Mouse (Mus musculus) CH12.LX (cell line): Measurements from ENCODE around the gene Slc16a4. TPM values are rescaled to one million over a fixed set of nuclear protein-coding genes. Genes with fewer than 3 reads are reported as not detected.

Source experiments
- DNase-seq: peaks from one replicate; pipeline ENCODE4 v3.0.0-alpha.2; 2013; ENCODE audit errors: extremely low read depth
- H3K27ac ChIP-seq: 2 replicates; pipeline ENCODE4 v1.5.1; 2012; ENCODE audit warnings: low read depth, mild to moderate bottlenecking, control low read depth, moderate library complexity; ENCODE audit not compliant: insufficient read depth
- H3K27me3 ChIP-seq: replicated peaks from 2 replicates; pipeline ENCODE3; 2012; ENCODE audit warnings: inconsistent platforms
- H3K36me3 ChIP-seq, 2 experiments: replicated peaks in 1 of 2; 2 replicates each; pipeline versions ENCODE3 to v1.6.1; 2012; ENCODE audit warnings: inconsistent platforms in 1 of 2, low read length in 1 of 2, mild to moderate bottlenecking in 1 of 2, mixed read lengths in 1 of 2, moderate library complexity in 1 of 2; ENCODE audit not compliant: control insufficient read depth in 1 of 2, insufficient read depth in 1 of 2
- H3K4me1 ChIP-seq, 2 experiments: 2 replicates each; pipeline ENCODE4 v1.6.1; 2012; ENCODE audit warnings: inconsistent platforms in 1 of 2, moderate library complexity in 1 of 2; ENCODE audit not compliant: insufficient read depth in 2 of 2, control insufficient read depth in 1 of 2
- H3K4me2 ChIP-seq: 2 replicates; pipeline ENCODE4 v1.6.1; 2012; ENCODE audit warnings: low read depth, mild to moderate bottlenecking, control low read depth; ENCODE audit not compliant: poor library complexity, insufficient read depth, severe bottlenecking
- H3K4me3 ChIP-seq, 3 experiments: fragments of 150-350 bp in 1 of 3; sonication (generic) in 1 of 3; replicated peaks in 1 of 3; 2 replicates each; pipeline versions ENCODE3 to v1.5.1; 2011 to 2012; ENCODE audit warnings: low read depth in 2 of 3, low read length in 2 of 3, mild to moderate bottlenecking in 2 of 3, moderate library complexity in 2 of 3, control low read depth in 1 of 3, improper control_type of control experiment in 1 of 3, inconsistent platforms in 1 of 3, mixed read lengths in 1 of 3; ENCODE audit not compliant: poor library complexity in 1 of 3
- H3K79me2 ChIP-seq: replicated peaks from 2 replicates; pipeline ENCODE4 v1.6.1; 2012; ENCODE audit warnings: mild to moderate bottlenecking, moderate library complexity; ENCODE audit not compliant: control insufficient read depth, poor library complexity, insufficient read depth, severe bottlenecking; ENCODE audit errors: extremely low read depth
- H3K9ac ChIP-seq: 2 replicates; pipeline ENCODE4 v1.6.1; 2012; ENCODE audit warnings: low read depth, mild to moderate bottlenecking, control low read depth, moderate library complexity; ENCODE audit not compliant: insufficient read depth
- H3K9me3 ChIP-seq: replicated peaks from 2 replicates; pipeline ENCODE3; 2012; ENCODE audit warnings: low read length, inconsistent platforms, mixed read lengths
- BHLHE40 ChIP-seq: IDR thresholded peaks from 2 replicates; pipeline ENCODE4 v1.6.1; 2011; ENCODE audit warnings: mild to moderate bottlenecking, low read depth, low read length, improper control_type of control experiment
- CHD1 ChIP-seq: IDR thresholded peaks from 2 replicates; pipeline ENCODE4 v1.6.1; 2012; ENCODE audit warnings: low read depth, low read length, improper control_type of control experiment, inconsistent platforms
- CHD2 ChIP-seq: IDR thresholded peaks from 2 replicates; pipeline ENCODE4 v1.6.1; 2011; ENCODE audit warnings: low read length, improper control_type of control experiment
- CTCF ChIP-seq, 2 experiments: IDR thresholded peaks in 1 of 2; conservative IDR thresholded peaks in 1 of 2; 2 replicates each; pipeline ENCODE4 v1.5.1; 2011 to 2012; ENCODE audit warnings: low read depth in 2 of 2, low read length in 2 of 2, improper control_type of control experiment in 1 of 2, inconsistent platforms in 1 of 2, mild to moderate bottlenecking in 1 of 2, moderate library complexity in 1 of 2
- E2F4 ChIP-seq: IDR thresholded peaks from 2 replicates; pipeline ENCODE4 v1.6.1; 2011; ENCODE audit warnings: low read depth, low read length, improper control_type of control experiment; ENCODE audit not compliant: insufficient replicate concordance
- EP300 ChIP-seq: IDR thresholded peaks from 2 replicates; pipeline ENCODE4 v1.6.1; 2011; ENCODE audit warnings: low read length, improper control_type of control experiment
- ETS1 ChIP-seq: conservative IDR thresholded peaks from 2 replicates; pipeline ENCODE4 v1.6.1; 2012; ENCODE audit warnings: low read depth, mild to moderate bottlenecking, inconsistent platforms, low read length, improper control_type of control experiment, moderate library complexity
- GABPA ChIP-seq: IDR thresholded peaks from 2 replicates; pipeline ENCODE4 v1.6.1; 2012; ENCODE audit warnings: low read depth, low read length, improper control_type of control experiment, inconsistent platforms; ENCODE audit not compliant: insufficient replicate concordance
- HCFC1 ChIP-seq: IDR thresholded peaks from 2 replicates; pipeline ENCODE4 v1.6.1; 2012; ENCODE audit warnings: low read depth, mild to moderate bottlenecking, inconsistent platforms, low read length, improper control_type of control experiment
- IRF4 ChIP-seq: IDR thresholded peaks from 2 replicates; pipeline ENCODE4 v1.6.1; 2014; ENCODE audit warnings: low read depth, mild to moderate bottlenecking, inconsistent platforms, low read length, improper control_type of control experiment
- JUN ChIP-seq: IDR thresholded peaks from 2 replicates; pipeline ENCODE4 v1.6.1; 2011; ENCODE audit warnings: low read depth, mild to moderate bottlenecking, low read length, improper control_type of control experiment, moderate library complexity; ENCODE audit not compliant: insufficient read depth
- JUND ChIP-seq: conservative IDR thresholded peaks from 2 replicates; pipeline ENCODE4 v1.6.1; 2011; ENCODE audit warnings: low read depth, low read length, improper control_type of control experiment
- KAT2A ChIP-seq: IDR thresholded peaks from 2 replicates; pipeline ENCODE4 v1.6.1; 2012; ENCODE audit warnings: low read length, improper control_type of control experiment, inconsistent platforms; ENCODE audit not compliant: insufficient replicate concordance
- MAFK ChIP-seq: IDR thresholded peaks from 2 replicates; pipeline ENCODE4 v1.6.1; 2011; ENCODE audit warnings: low read length, improper control_type of control experiment; ENCODE audit not compliant: insufficient replicate concordance
- MAX ChIP-seq: IDR thresholded peaks from 2 replicates; pipeline ENCODE4 v1.6.1; 2011; ENCODE audit warnings: low read length, improper control_type of control experiment
- MAZ ChIP-seq: IDR thresholded peaks from 2 replicates; pipeline ENCODE4 v1.6.1; 2012; ENCODE audit warnings: low read depth, mild to moderate bottlenecking, inconsistent platforms, low read length, improper control_type of control experiment, moderate library complexity
- MEF2A ChIP-seq: IDR thresholded peaks from 2 replicates; pipeline ENCODE4 v1.6.1; 2014; ENCODE audit warnings: low read depth, mild to moderate bottlenecking, inconsistent platforms, low read length, improper control_type of control experiment, borderline replicate concordance
- MXI1 ChIP-seq: IDR thresholded peaks from 2 replicates; pipeline ENCODE4 v1.6.1; 2011; ENCODE audit warnings: mild to moderate bottlenecking, low read depth, low read length, improper control_type of control experiment
- MYC ChIP-seq: IDR thresholded peaks from 2 replicates; pipeline ENCODE4 v1.6.1; 2011; ENCODE audit warnings: low read depth, mild to moderate bottlenecking, improper control_type of control experiment, low read length
- NELFE ChIP-seq: IDR thresholded peaks from 2 replicates; pipeline ENCODE4 v1.6.1; 2011; ENCODE audit warnings: low read depth, low read length, improper control_type of control experiment
- POLR2A ChIP-seq: IDR thresholded peaks from 2 replicates; pipeline ENCODE4 v1.6.1; 2011; ENCODE audit warnings: low read depth, mild to moderate bottlenecking, improper control_type of control experiment, low read length
- POLR2AphosphoS2 ChIP-seq: IDR thresholded peaks from 2 replicates; pipeline ENCODE4 v1.6.1; 2011; ENCODE audit warnings: low read depth, low read length, improper control_type of control experiment
- RAD21 ChIP-seq: IDR thresholded peaks from 2 replicates; pipeline ENCODE4 v1.6.1; 2011; ENCODE audit warnings: low read depth, mild to moderate bottlenecking, low read length, improper control_type of control experiment, moderate library complexity
- RCOR1 ChIP-seq: conservative IDR thresholded peaks from 2 replicates; pipeline ENCODE4 v1.6.1; 2012; ENCODE audit warnings: low read depth, mild to moderate bottlenecking, inconsistent platforms, low read length, improper control_type of control experiment
- SMC3 ChIP-seq: IDR thresholded peaks from 2 replicates; pipeline ENCODE4 v1.6.1; 2011; ENCODE audit warnings: low read depth, low read length, improper control_type of control experiment
- TBP ChIP-seq: conservative IDR thresholded peaks from 2 replicates; pipeline ENCODE4 v1.6.1; 2011; ENCODE audit warnings: low read depth, low read length, improper control_type of control experiment
- UBTF ChIP-seq: IDR thresholded peaks from 2 replicates; pipeline ENCODE4 v1.6.1; 2012; ENCODE audit warnings: low read depth, mild to moderate bottlenecking, inconsistent platforms, low read length, improper control_type of control experiment, moderate library complexity
- ZC3H11A ChIP-seq: IDR thresholded peaks from 2 replicates; pipeline ENCODE4 v1.6.1; 2012; ENCODE audit warnings: low read depth, mild to moderate bottlenecking, inconsistent platforms, low read length, improper control_type of control experiment
- ZKSCAN1 ChIP-seq: IDR thresholded peaks from 2 replicates; pipeline ENCODE4 v1.6.1; 2012; ENCODE audit warnings: low read depth, inconsistent platforms, low read length, improper control_type of control experiment, borderline replicate concordance
- ZMIZ1 ChIP-seq: IDR thresholded peaks from 2 replicates; pipeline ENCODE4 v1.6.1; 2012; ENCODE audit warnings: low read depth, mild to moderate bottlenecking, inconsistent platforms, low read length, improper control_type of control experiment
- ZNF384 ChIP-seq: IDR thresholded peaks from 2 replicates; pipeline ENCODE4 v1.6.1; 2012; ENCODE audit warnings: low read depth, low read length, improper control_type of control experiment, inconsistent platforms
- dilution Hi-C: fragments of 300-500 bp; cut with MboI; formaldehyde crosslinking; loops from 2 replicates; pipeline ENCODE4 v1.14.3; 2020; ENCODE audit warnings: low sequenced_read_pairs; ENCODE audit not compliant: extremely low pct_unique_long_range_greater_than_20kb, extremely low pct_ligation_motif_present
- in situ Hi-C: fragments of 300-500 bp; cut with MboI; formaldehyde crosslinking; loops from 3 replicates; pipeline ENCODE4 v1.14.3; 2019; ENCODE audit warnings: low sequenced_read_pairs, low pct_ligation_motif_present, low pct_unique_long_range_greater_than_20kb, mixed read lengths
- polyA plus RNA-seq: library from polyadenylated mRNA; unstranded; fragments of >175 nt; gene quantifications from 2 replicates; pipeline ENCODE4 v1.2.1, GENCODE M21; 2012; ENCODE audit warnings: low read depth; ENCODE audit not compliant: insufficient read length
- total RNA-seq, 2 experiments: library from RNA; depleted of rRNA; stranded (reverse); fragments of 300-350 nt in 1 of 2; fragments of >200 nt in 1 of 2; gene quantifications; 2 replicates each; pipeline ENCODE4 v1.2.3; 2012 to 2014

Slc16a4 gene
- total and polyA plus RNA-seq, 3 experiments = 0.08 to 0.60 TPM; not detected in 1

- DNase-seq = no peak
- Histone ChIP-seq H3K4me3 (no peak overlapping the region), H3K36me3 (peaks cover 0 to 6% of the 10 kb centered on the region in 2 experiments), H3K27ac (no peak overlapping the region), H3K9ac (no peak overlapping the region), H3K4me2 (no peak overlapping the region), H3K79me2 (peaks cover 9% of the 10 kb centered on the region), H3K27me3 (no peaks in the 10 kb centered on the region), H3K4me1 (peaks cover 0 to 14% of the 10 kb centered on the region in 2 experiments; a peak in 3 of 4 replicates), H3K9me3 (no peaks in the 10 kb centered on the region)
- dilution Hi-C loops (no loop called here), in situ Hi-C loops (no loop called here)
- TF ChIP-seq CHD2 = no peak
- no peak for TF ChIP-seq TBP
- TF ChIP-seq MYC = no peak
- TF ChIP-seq SMC3 = no peak
- TF ChIP-seq EP300 = no peak
- no peak for TF ChIP-seq POLR2A
- no peak for TF ChIP-seq MAX
- TF ChIP-seq RCOR1 = no peak
- TF ChIP-seq HCFC1 = no peak
- TF ChIP-seq POLR2AphosphoS2 = no peak
- TF ChIP-seq E2F4 = no peak
- TF ChIP-seq MAFK = no peak
- TF ChIP-seq CHD1 = no peak
These were observed 14.4 kb upstream of the Slc16a4 start for GRCm38 (mm10) chr3:107276626-107277025.

GRCm38 (mm10) chr3:107278479-107279269 lies 12.4 kb upstream of the Slc16a4 start, which contains the start of gene Lamtor5:
Gene Lamtor5 (plus strand): TSS chr3:107278858.
- Histone ChIP-seq H3K9ac (peak within 1 kb of the TSS; percentile 59), H3K9me3 (no peaks in the 10 kb centered on the region), H3K4me2 (peak within 1 kb of the TSS; percentile 94), H3K4me3 (peak within 1 kb of the TSS; percentile 79 to 93 (median 84)), H3K36me3 (peaks cover 13 to 22% of the 10 kb centered on the region in 2 experiments), H3K27me3 (no peaks in the 10 kb centered on the region), H3K79me2 (peaks cover 9% of the 10 kb centered on the region), H3K4me1 (peaks cover 0 to 14% of the 10 kb centered on the region in 2 experiments; a peak in 3 of 4 replicates), H3K27ac (0 out of 2 replicates have a peak within 1 kb of the TSS, but pooled peaks have one; percentile 0)
- DNase-seq = peak; percentile 88
- dilution Hi-C loops (no loop called here), in situ Hi-C loops (no loop called here)
- TF ChIP-seq NELFE = peak; percentile 70
- TF ChIP-seq ZC3H11A = no peak
- peak; percentile 85; the same call in 1 of the 2 replicates for TF ChIP-seq MAX
- TF ChIP-seq ZMIZ1 = 0 out of 2 replicates have a peak, but pooled peaks have one; percentile 41
- no peak for TF ChIP-seq UBTF
- peak; percentile 95 for TF ChIP-seq BHLHE40
- TF ChIP-seq MXI1 = peak; percentile 44
- no peak for TF ChIP-seq JUND
- peak; percentile 45; the same call in 1 of the 2 replicates for TF ChIP-seq IRF4
- TF ChIP-seq ZNF384 = no peak
- no peak for TF ChIP-seq ETS1
- TF ChIP-seq GABPA = no peak
- TF ChIP-seq MAZ = no peak
- peak; percentile 77; the same call in 1 of the 2 replicates for TF ChIP-seq KAT2A
- no peak for TF ChIP-seq JUN
- 0 out of 2 replicates have a peak, but pooled peaks have one; percentile 52 for TF ChIP-seq E2F4
- no peak for TF ChIP-seq POLR2AphosphoS2
- peak; percentile 88 for TF ChIP-seq HCFC1
- no peak for TF ChIP-seq EP300
- TF ChIP-seq MEF2A = peak; percentile 63; the same call in 1 of the 2 replicates
- TF ChIP-seq RCOR1 = no peak
- TF ChIP-seq ZKSCAN1 = no peak
- no peak for TF ChIP-seq RAD21
- no peak for TF ChIP-seq CTCF (conservative IDR thresholded peaks at IDR 0.05 in 1 of 2, IDR thresholded peaks at IDR 0.05 in 1 of 2; ENCODE audit: low read depth in 2 of 2, low read length in 2 of 2)
